26 mouse cellular contexts compared by ENCODE assay signal in genomic region chr10:116717017-116717643, GRCm38 (mm10).
DNase-seq lines count a peak whose midpoint lies in the region; ATAC-seq and TF ChIP-seq lines count a peak whose summit lies in the region.
"Had no signal": no experiment of that assay in that cellular context is flagged by ENCODE, and none has a peak within 500 bp of the region (broad histone marks: within the 10 kb centered on the region; RNA-seq: fewer than 3 reads in every experiment).

No protein-coding gene starts in this region.

- WGBS in forebrain, postnatal 0 days = 79% methylated on average over 4 of the region's 4 CpGs
- 84% methylated on average over 4 of the region's 4 CpGs for WGBS in forebrain, embryonic 11.5 days
- 84% methylated on average over 4 of the region's 4 CpGs for WGBS in midbrain, embryonic 16.5 days
- 87% methylated on average over 4 of the region's 4 CpGs for WGBS in midbrain, embryonic 14.5 days

- no peaks in the 10 kb centered on the region for H3K36me3 ChIP-seq in forebrain, postnatal 0 days (ENCODE audit: insufficient read depth)
- no peaks in the 10 kb centered on the region for H3K36me3 ChIP-seq in forebrain, embryonic 11.5 days (ENCODE audit: control insufficient read depth, insufficient read depth, low read length)
- H3K36me3 ChIP-seq in midbrain, embryonic 16.5 days (ENCODE audit: control insufficient read depth, insufficient read depth, low read length) = no peaks in the 10 kb centered on the region
- no peaks in the 10 kb centered on the region for H3K36me3 ChIP-seq in midbrain, embryonic 14.5 days (ENCODE audit: control insufficient read depth, insufficient read depth, low read length)
- H3K36me3 ChIP-seq: forebrain, embryonic 15.5 days; heart, embryonic 10.5 days; heart, embryonic 15.5 days; hindbrain, embryonic 12.5 days; limb, embryonic 13.5 days; lung, embryonic 15.5 days; midbrain, embryonic 12.5 days; neural tube, embryonic 12.5 days had no signal

- no peak overlapping the region for H3K27ac ChIP-seq in forebrain, postnatal 0 days (ENCODE audit: low read depth, low read length)
- H3K27ac ChIP-seq in forebrain, embryonic 11.5 days (ENCODE audit: low read depth, low read length) = no peak overlapping the region
- H3K27ac ChIP-seq in midbrain, embryonic 16.5 days (ENCODE audit: low read length) = no peak overlapping the region
- no peak overlapping the region for H3K27ac ChIP-seq in midbrain, embryonic 14.5 days (replicated peaks; ENCODE audit: low read depth, low read length)
- H3K27ac ChIP-seq: forebrain, embryonic 15.5 days; heart, embryonic 10.5 days; heart, embryonic 15.5 days; hindbrain, embryonic 12.5 days; limb, embryonic 13.5 days; lung, embryonic 15.5 days; midbrain, embryonic 12.5 days; neural tube, embryonic 12.5 days had no signal

- no peak overlapping the region for H3K4me2 ChIP-seq in forebrain, postnatal 0 days (ENCODE audit: low read depth)
- H3K4me2 ChIP-seq in forebrain, embryonic 11.5 days (ENCODE audit: low read depth, low read length, severe bottlenecking) = no peak overlapping the region
- no peak overlapping the region for H3K4me2 ChIP-seq in midbrain, embryonic 16.5 days (ENCODE audit: low read length)
- H3K4me2 ChIP-seq in midbrain, embryonic 14.5 days (ENCODE audit: low read length) = no peak overlapping the region
- H3K4me2 ChIP-seq: forebrain, embryonic 15.5 days; heart, embryonic 15.5 days; hindbrain, embryonic 12.5 days; limb, embryonic 13.5 days; liver, embryonic 11.5 days; lung, embryonic 15.5 days; midbrain, embryonic 12.5 days; neural tube, embryonic 12.5 days had no signal

- no peak for TF ChIP-seq CTCF in forebrain, postnatal 0 days (IDR thresholded peaks at IDR 0.05; ENCODE audit: low read depth)

- H3K4me3 ChIP-seq in forebrain, postnatal 0 days (ENCODE audit: low read depth, low read length) = no peak overlapping the region
- no peak overlapping the region for H3K4me3 ChIP-seq in forebrain, embryonic 11.5 days (ENCODE audit: low read depth, low read length)
- no peak overlapping the region for H3K4me3 ChIP-seq in midbrain, embryonic 16.5 days (ENCODE audit: low read depth, low read length)
- no peak overlapping the region for H3K4me3 ChIP-seq in midbrain, embryonic 14.5 days (replicated peaks; ENCODE audit: low read depth, low read length)
- H3K4me3 ChIP-seq: erythroblast, embryonic 14.5 days; forebrain, embryonic 15.5 days; heart, embryonic 10.5 days; heart, embryonic 15.5 days; hindbrain, embryonic 12.5 days; limb, embryonic 13.5 days; lung, embryonic 15.5 days; midbrain, embryonic 12.5 days; myocyte; neural tube, embryonic 12.5 days had no signal

- no peak for DNase-seq in forebrain, postnatal 0 days
- no peak for DNase-seq in forebrain, embryonic 11.5 days (ENCODE audit: low spot score)
- DNase-seq in layer of hippocampus, adult 9-11 months = peak; percentile 32
- DNase-seq in layer of hippocampus, postnatal 36 days = no peak
- DNase-seq in midbrain, embryonic 14.5 days = no peak
- DNase-seq in spleen, postnatal 14 days (ENCODE audit: low spot score in 2 of 2) = no peak
- DNase-seq: adrenal gland, postnatal 14 days; cerebellum, adult 11-12 months; cerebellum, adult 9-11 months; gastrocnemius, postnatal 14 days; kidney, adult 11 months; kidney, postnatal 14 days had no signal

- no peaks in the 10 kb centered on the region for H3K4me1 ChIP-seq in forebrain, postnatal 0 days (ENCODE audit: insufficient read depth)
- H3K4me1 ChIP-seq in forebrain, embryonic 11.5 days (replicated peaks; ENCODE audit: control insufficient read depth, insufficient read depth, low read length) = no peaks in the 10 kb centered on the region
- peaks cover 5% of the 10 kb centered on the region for H3K4me1 ChIP-seq in midbrain, embryonic 16.5 days (ENCODE audit: control insufficient read depth, insufficient read depth, low read length)
- 0 out of 2 replicates have a peak, but pooled peaks cover 2% of the 10 kb centered on the region for H3K4me1 ChIP-seq in midbrain, embryonic 14.5 days (ENCODE audit: control insufficient read depth, insufficient read depth, low read length)
- H3K4me1 ChIP-seq: heart, embryonic 10.5 days; limb, embryonic 13.5 days; lung, embryonic 15.5 days; midbrain, embryonic 12.5 days; neural tube, embryonic 12.5 days had no signal

- ATAC-seq in forebrain, postnatal 0 days = peak; percentile 73; the same call in 1 of the 2 replicates
- ATAC-seq in forebrain, embryonic 11.5 days (replicated peaks; ENCODE audit: low FRiP score) = no peak
- ATAC-seq in midbrain, embryonic 16.5 days = peak; percentile 70; the same call in 1 of the 2 replicates
- ATAC-seq in midbrain, embryonic 14.5 days (ENCODE audit: low FRiP score, low TSS enrichment) = no peak
- ATAC-seq: inflammation-experienced regulatory T-cells, adult 6 months; Patski had no signal

- H3K9me3 ChIP-seq in forebrain, postnatal 0 days (ENCODE audit: low read length) = no peaks in the 10 kb centered on the region
- H3K9me3 ChIP-seq in forebrain, embryonic 11.5 days (ENCODE audit: control insufficient read depth, low read length) = no peaks in the 10 kb centered on the region
- H3K9me3 ChIP-seq in midbrain, embryonic 16.5 days (replicated peaks; ENCODE audit: control insufficient read depth, low read length, poor library complexity, severe bottlenecking) = no peaks in the 10 kb centered on the region
- H3K9me3 ChIP-seq in midbrain, embryonic 14.5 days (ENCODE audit: control insufficient read depth, low read length) = no peaks in the 10 kb centered on the region
- H3K9me3 ChIP-seq: forebrain, embryonic 15.5 days; heart, embryonic 10.5 days; heart, embryonic 15.5 days; hindbrain, embryonic 12.5 days; lung, embryonic 15.5 days; midbrain, embryonic 12.5 days; neural tube, embryonic 12.5 days had no signal

- no peaks in the 10 kb centered on the region for H3K27me3 ChIP-seq in forebrain, postnatal 0 days (ENCODE audit: insufficient read depth, low read length)
- no peaks in the 10 kb centered on the region for H3K27me3 ChIP-seq in forebrain, embryonic 11.5 days (ENCODE audit: control insufficient read depth, insufficient read depth, low read length)
- H3K27me3 ChIP-seq in midbrain, embryonic 16.5 days (ENCODE audit: control insufficient read depth, insufficient read depth, low read depth, low read length) = no peaks in the 10 kb centered on the region
- H3K27me3 ChIP-seq in midbrain, embryonic 14.5 days (ENCODE audit: control insufficient read depth, insufficient read depth, low read length) = no peaks in the 10 kb centered on the region
- H3K27me3 ChIP-seq: forebrain, embryonic 15.5 days; heart, embryonic 15.5 days; hindbrain, embryonic 12.5 days; limb, embryonic 13.5 days; lung, embryonic 15.5 days; midbrain, embryonic 12.5 days; neural tube, embryonic 12.5 days; Patski had no signal

- H3K9ac ChIP-seq in forebrain, postnatal 0 days = no peak overlapping the region
- H3K9ac ChIP-seq in forebrain, embryonic 11.5 days (ENCODE audit: low read length) = no peak overlapping the region
- H3K9ac ChIP-seq in midbrain, embryonic 16.5 days (ENCODE audit: low read depth, low read length) = no peak overlapping the region
- no peak overlapping the region for H3K9ac ChIP-seq in midbrain, embryonic 14.5 days (replicated peaks; ENCODE audit: low read length)
- H3K9ac ChIP-seq: forebrain, embryonic 15.5 days; heart, embryonic 15.5 days; hindbrain, embryonic 12.5 days; limb, embryonic 13.5 days; lung, embryonic 15.5 days; midbrain, embryonic 12.5 days; neural tube, embryonic 12.5 days had no signal

Comparison
In these comparisons a context has a peak if more than half of its experiments do, and no peak if none do; other contexts are left out.
1. ATAC-seq: peak in forebrain, postnatal 0 days (single experiment) and midbrain, embryonic 16.5 days (single experiment); none in forebrain, embryonic 11.5 days (single experiment) and midbrain, embryonic 14.5 days (single experiment).